Mouse (Mus musculus) E14TG2a.4 (cell line): ENCODE measurements around the gene Frmd6.

Experiments used
- H3K27me3 ChIP-seq: 2 replicates; pipeline ENCODE4 v1.6.1; 2014; ENCODE audit warnings: low read length, control low read depth; ENCODE audit not compliant: insufficient read depth
- H3K36me3 ChIP-seq: 2 replicates; pipeline ENCODE4 v1.6.1; 2014; ENCODE audit warnings: low read length, control low read depth; ENCODE audit not compliant: insufficient read depth
- H3K4me1 ChIP-seq: replicated peaks from 2 replicates; pipeline ENCODE4 v1.6.1; 2014; ENCODE audit warnings: low read depth, low read length, control low read depth
- H3K4me3 ChIP-seq: replicated peaks from 2 replicates; pipeline ENCODE4 v1.5.1; 2014; ENCODE audit warnings: mild to moderate bottlenecking, low read length
- H3K9me3 ChIP-seq: 2 replicates; pipeline ENCODE4 v1.6.1; 2014; ENCODE audit warnings: low read length, control low read depth
- CTCF ChIP-seq: conservative IDR thresholded peaks from 2 replicates; pipeline ENCODE4 v1.5.1; 2014; ENCODE audit warnings: low read length
- NANOG ChIP-seq: IDR thresholded peaks from 2 replicates; pipeline ENCODE4 v1.6.1; 2014; ENCODE audit warnings: borderline replicate concordance, low read length, mixed read lengths
- POU5F1 ChIP-seq: IDR thresholded peaks from 2 replicates; pipeline ENCODE4 v1.6.1; 2014; ENCODE audit warnings: low read length, borderline replicate concordance

The Frmd6 gene

DNA sequence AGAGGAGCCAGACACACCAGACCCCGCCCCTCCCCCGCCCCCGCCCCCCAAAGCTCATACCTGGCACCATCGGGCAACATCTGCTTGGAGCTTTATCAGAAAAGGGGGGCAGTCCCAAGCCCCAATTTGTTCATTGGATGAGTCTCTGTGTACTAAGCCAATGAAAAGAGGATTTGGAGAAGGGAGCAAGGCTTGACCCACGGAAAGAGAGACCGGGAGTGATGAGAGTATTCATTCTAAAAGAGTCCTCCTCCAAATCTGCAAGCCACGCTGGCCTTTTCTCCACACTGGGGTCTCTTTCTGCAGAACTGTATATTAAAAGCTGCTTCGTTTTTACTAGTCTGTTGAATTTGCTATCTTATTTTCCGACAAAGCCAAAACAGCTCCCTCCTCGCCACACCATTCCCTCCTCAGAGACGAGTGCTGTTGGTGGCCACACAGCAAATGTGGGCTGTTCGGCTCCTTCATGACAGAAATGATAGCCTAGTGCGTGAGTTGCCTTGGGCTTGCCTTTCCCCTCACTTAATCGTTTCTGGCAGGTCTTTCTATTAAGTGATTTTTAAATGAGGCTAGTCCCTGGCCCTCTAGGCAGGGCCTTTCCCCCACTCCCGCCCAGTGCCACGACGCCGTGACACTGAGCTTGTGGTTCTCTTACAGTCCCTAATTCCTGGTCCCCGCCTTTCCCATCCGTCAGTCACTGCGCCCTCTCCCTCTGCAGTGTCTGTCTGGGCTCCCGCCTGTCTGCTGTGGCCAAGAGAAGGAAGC, 41.7 kb upstream of the Frmd6 start:
- no peak for TF ChIP-seq NANOG
- TF ChIP-seq CTCF = no peak
- TF ChIP-seq POU5F1 = no peak
- H3K4me3 ChIP-seq = peak overlapping the region; percentile 67
- H3K36me3 ChIP-seq = no peaks in the 10 kb centered on the region
- no peaks in the 10 kb centered on the region for H3K9me3 ChIP-seq
- peaks cover 15% of the 10 kb centered on the region for H3K27me3 ChIP-seq
- H3K4me1 ChIP-seq = peaks cover 26% of the 10 kb centered on the region

- peak overlapping the region; percentile 67 for H3K4me3 ChIP-seq
- peaks cover 20% of the 10 kb centered on the region for H3K4me1 ChIP-seq
- no peaks in the 10 kb centered on the region for H3K9me3 ChIP-seq
- no peaks in the 10 kb centered on the region for H3K36me3 ChIP-seq
- H3K27me3 ChIP-seq = peaks cover 15% of the 10 kb centered on the region
- TF ChIP-seq CTCF (no peak), POU5F1 (no peak), NANOG (no peak)
These were observed 41.0 kb upstream of the Frmd6 start for GRCm38 (mm10) chr12:70784240-70784705.

DNA sequence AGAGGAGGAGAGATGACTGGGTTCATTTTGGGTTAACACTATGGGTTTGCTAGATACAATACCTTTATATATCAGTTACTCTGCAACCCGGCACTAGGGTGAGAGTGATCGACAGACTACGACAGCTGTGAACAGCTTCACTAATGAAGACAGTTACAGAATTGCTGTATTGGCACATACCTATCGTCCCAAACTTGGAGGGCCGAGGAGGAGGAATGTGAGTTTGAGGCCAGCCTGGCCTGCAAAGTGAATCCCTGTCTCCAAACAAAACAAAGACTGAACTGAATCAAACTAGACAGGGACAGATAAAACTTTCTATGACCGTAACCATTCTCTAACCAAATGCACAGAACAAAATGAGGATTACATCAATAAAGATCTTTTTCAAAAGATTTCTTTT, 36.0 kb upstream of the Frmd6 start:
- Histone ChIP-seq H3K27me3 (peaks cover 5% of the 10 kb centered on the region), H3K4me1 (peaks cover 2% of the 10 kb centered on the region), H3K9me3 (no peaks in the 10 kb centered on the region), H3K4me3 (no peak overlapping the region), H3K36me3 (no peaks in the 10 kb centered on the region)
- TF ChIP-seq CTCF = no peak
- TF ChIP-seq NANOG = no peak
- TF ChIP-seq POU5F1 = no peak

GRCm38 (mm10) chr12:70793291-70793690, 32.0 kb upstream of the Frmd6 start:
- no peak for TF ChIP-seq POU5F1
- TF ChIP-seq NANOG = no peak
- no peak for TF ChIP-seq CTCF
- Histone ChIP-seq H3K36me3 (no peaks in the 10 kb centered on the region), H3K27me3 (0 out of 2 replicates have a peak, but pooled peaks cover 2% of the 10 kb centered on the region), H3K9me3 (no peaks in the 10 kb centered on the region), H3K4me1 (peaks cover 5% of the 10 kb centered on the region; the same call in 1 of the 2 replicates), H3K4me3 (no peak overlapping the region)

DNA sequence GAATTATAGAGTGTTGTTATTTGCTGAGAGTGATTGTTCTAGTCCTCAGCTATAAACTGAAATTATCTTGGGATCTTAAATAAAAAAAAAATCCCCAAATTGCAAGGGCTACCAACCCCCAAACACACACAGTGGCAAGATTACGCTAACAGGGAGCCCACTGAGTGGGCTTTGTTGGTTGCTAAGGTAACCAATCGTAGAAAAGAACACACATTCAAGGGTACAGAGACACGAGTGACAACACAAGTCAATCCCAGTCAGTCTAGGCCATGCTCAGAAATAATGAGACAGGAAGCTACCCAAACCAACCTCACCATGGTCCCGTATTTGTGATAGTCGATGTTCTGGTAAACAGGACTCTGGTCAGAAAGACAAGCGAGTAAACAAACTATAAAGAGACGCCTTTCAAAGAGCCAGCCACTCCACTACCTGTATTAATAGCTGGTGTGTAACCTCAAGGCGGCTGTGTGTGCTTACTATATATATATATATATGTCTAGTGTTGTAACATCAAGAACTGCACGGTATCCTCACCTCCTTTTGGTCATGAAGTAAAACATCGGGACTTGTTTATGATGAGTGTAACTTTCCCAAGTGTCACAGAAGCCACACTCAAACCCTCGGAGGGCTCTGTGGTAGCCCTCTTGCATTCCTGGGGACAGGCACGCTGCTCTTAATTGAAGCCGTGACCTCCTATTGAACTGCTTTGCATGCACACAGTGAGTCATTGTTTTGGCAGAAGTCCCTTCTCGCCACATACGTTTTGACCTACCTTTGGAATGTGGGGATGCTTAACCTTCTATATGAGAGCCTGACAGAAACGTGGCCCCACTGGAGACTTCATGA, 30.5 kb upstream of the Frmd6 start:
- Histone ChIP-seq H3K4me3 (no peak overlapping the region), H3K9me3 (no peaks in the 10 kb centered on the region), H3K36me3 (no peaks in the 10 kb centered on the region), H3K27me3 (peaks cover 13% of the 10 kb centered on the region), H3K4me1 (peaks cover 14% of the 10 kb centered on the region)
- TF ChIP-seq CTCF (no peak), POU5F1 (no peak), NANOG (no peak)

DNA sequence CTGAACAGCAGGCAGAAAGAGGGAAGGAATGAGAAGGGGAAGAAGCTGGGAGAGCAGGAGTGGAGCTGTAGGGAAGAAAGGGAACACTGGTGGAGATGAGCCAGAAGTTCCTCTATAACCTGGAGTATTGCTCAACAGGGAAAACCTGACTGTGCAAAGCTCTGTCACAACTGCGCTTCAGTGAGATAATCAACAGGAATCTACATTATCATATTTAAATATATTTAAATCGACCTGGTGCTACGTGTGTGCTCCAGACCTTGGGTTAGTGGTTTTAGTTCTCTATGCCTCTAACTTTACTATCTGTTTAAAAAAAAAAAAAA, 30.0 kb upstream of the Frmd6 start:
- Histone ChIP-seq H3K9me3 (no peaks in the 10 kb centered on the region), H3K4me1 (peaks cover 20% of the 10 kb centered on the region), H3K36me3 (no peaks in the 10 kb centered on the region), H3K27me3 (peaks cover 13% of the 10 kb centered on the region), H3K4me3 (no peak overlapping the region)
- TF ChIP-seq POU5F1 (no peak), CTCF (no peak), NANOG (no peak)

- Histone ChIP-seq H3K4me1 (peaks cover 24% of the 10 kb centered on the region), H3K4me3 (no peak overlapping the region), H3K36me3 (no peaks in the 10 kb centered on the region), H3K9me3 (no peaks in the 10 kb centered on the region), H3K27me3 (peaks cover 13% of the 10 kb centered on the region)
- no peak for TF ChIP-seq POU5F1
- no peak for TF ChIP-seq NANOG
- TF ChIP-seq CTCF = no peak
These were observed 26.8 kb upstream of the Frmd6 start for GRCm38 (mm10) chr12:70798496-70798895.

DNA sequence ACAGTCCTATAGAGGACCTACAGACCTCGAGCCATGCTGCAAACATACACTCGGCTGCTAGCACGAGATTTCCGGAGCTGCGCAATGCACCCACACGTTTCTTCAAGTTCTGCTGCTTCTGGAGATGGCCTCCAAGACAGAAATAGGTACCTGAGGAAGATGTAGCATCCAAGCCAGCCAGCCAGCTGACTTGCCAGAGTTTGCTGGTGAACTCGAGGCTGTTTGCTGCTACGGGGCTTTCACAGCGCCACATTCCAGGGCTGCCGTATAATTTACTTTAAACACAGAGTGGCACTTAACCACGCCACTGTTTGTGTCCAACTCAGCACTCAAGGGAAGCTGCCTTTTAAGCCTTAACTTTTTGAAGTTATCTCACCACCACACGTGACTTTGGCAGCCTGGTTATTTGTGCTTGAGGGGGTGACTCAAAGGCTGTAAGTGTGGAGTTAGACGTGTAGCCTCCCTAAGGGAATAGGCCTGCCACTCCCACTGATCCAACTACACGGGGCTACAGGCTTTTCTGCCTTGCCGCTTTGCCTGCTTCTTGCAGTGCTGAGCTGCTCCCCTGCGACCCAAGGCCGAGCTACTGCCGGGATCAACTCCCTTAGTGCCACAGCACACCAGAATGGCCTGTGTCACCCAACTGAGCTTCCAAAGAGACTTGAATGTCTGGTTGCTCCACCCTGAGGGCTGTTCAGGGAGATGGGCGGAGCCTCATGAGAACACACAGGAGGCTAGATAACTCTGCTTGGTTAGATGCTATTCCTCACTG, 25.9 kb upstream of the Frmd6 start:
- H3K4me1 ChIP-seq = peaks cover 24% of the 10 kb centered on the region
- H3K36me3 ChIP-seq = no peaks in the 10 kb centered on the region
- TF ChIP-seq CTCF (no peak), POU5F1 (no peak), NANOG (no peak)
- peak overlapping the region; percentile 50; the same call in 1 of the 2 replicates for H3K4me3 ChIP-seq
- H3K27me3 ChIP-seq = peaks cover 13% of the 10 kb centered on the region
- no peaks in the 10 kb centered on the region for H3K9me3 ChIP-seq
